9 mouse cellular contexts compared by ENCODE assay signal in the genomic region with DNA sequence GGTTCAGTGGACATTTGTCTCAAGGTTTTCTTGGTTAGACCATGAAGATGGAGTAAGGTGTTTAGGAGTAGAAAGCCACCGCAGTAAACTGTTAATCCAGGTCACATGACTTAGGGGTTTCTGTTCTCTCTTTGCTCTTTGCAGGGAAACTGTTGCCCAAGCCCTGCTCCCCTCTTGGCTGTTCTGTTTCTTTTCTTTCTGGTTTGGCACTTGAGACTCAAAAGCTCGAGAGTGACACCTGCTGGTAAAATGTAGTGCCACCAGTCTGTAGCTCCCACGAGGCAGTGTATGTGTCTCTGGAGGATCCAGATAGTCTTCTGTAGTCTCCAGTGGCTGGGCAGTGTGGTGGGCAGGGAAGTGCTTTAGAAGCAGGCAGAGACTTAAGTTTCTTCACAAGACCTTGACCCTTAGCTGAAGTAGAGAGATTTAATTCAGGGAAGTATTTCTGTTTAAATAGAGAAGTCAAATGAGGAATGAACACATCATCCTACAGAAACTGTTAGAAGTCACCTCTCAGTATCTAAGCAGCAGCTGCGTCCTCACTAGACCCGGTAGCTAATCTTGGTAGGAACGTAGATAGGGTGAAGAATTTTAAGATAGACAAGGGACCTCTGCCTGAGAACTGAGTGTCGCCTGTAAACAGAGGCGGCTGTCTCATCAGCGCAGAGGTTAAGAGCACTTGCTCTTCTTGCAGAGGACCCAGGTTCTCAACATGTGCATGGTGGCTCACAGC. TPM values are rescaled to one million over a fixed set of nuclear protein-coding genes. Genes with fewer than 3 reads are reported as not detected.
DNase-seq lines count a peak whose midpoint lies in the region; ATAC-seq lines count a peak whose summit lies in the region.
"Had no signal": no experiment of that assay in that cellular context is flagged by ENCODE, and none has a peak within 500 bp of the region (broad histone marks: within the 10 kb centered on the region; RNA-seq: fewer than 3 reads in every experiment).

No protein-coding gene starts in this region.

- H3K36me3 ChIP-seq in embryonic facial prominence, embryonic 14.5 days (ENCODE audit: control insufficient read depth, insufficient read depth, low read length), result no peaks in the 10 kb centered on the region
- no peaks in the 10 kb centered on the region for H3K36me3 ChIP-seq in limb, embryonic 15.5 days
- H3K36me3 ChIP-seq in splenic B cell, adult 2 months (ENCODE audit: control insufficient read depth, insufficient read depth, low read length, poor library complexity, severe bottlenecking), result peaks cover 15% of the 10 kb centered on the region

- H3K9ac ChIP-seq in embryonic facial prominence, embryonic 14.5 days (ENCODE audit: low read depth, low read length), result no peak overlapping the region
- no peak overlapping the region for H3K9ac ChIP-seq in limb, embryonic 15.5 days

- no peak overlapping the region for H3K4me3 ChIP-seq in embryonic facial prominence, embryonic 14.5 days (ENCODE audit: low read depth, low read length)
- H3K4me3 ChIP-seq in limb, embryonic 15.5 days, result no peak overlapping the region

- peak overlapping the region; percentile 90 for H3K27ac ChIP-seq in embryonic facial prominence, embryonic 14.5 days (replicated peaks; ENCODE audit: low read depth, low read length)
- H3K27ac ChIP-seq in limb, embryonic 15.5 days, result peak overlapping the region; percentile 91

- no peaks in the 10 kb centered on the region for H3K27me3 ChIP-seq in embryonic facial prominence, embryonic 14.5 days (replicated peaks; ENCODE audit: control insufficient read depth, insufficient read depth, low read length)
- no peaks in the 10 kb centered on the region for H3K27me3 ChIP-seq in limb, embryonic 15.5 days
- H3K27me3 ChIP-seq in splenic B cell, adult 2 months (ENCODE audit: control insufficient read depth, insufficient read depth, low read length, poor library complexity, severe bottlenecking), result no peaks in the 10 kb centered on the region

- H3K4me2 ChIP-seq in embryonic facial prominence, embryonic 14.5 days (ENCODE audit: low read depth, low read length), result peak overlapping the region; percentile 27
- H3K4me2 ChIP-seq in limb, embryonic 15.5 days, result peak overlapping the region; percentile 19; the same call in 1 of the 2 replicates

- WGBS in embryonic facial prominence, embryonic 14.5 days, result 60% methylated on average over 9 of the region's 9 CpGs
- WGBS in limb, embryonic 15.5 days, result 59% methylated on average over 9 of the region's 9 CpGs

- H3K4me1 ChIP-seq in embryonic facial prominence, embryonic 14.5 days (ENCODE audit: control insufficient read depth, insufficient read depth, low read length), result peaks cover 16% of the 10 kb centered on the region
- peaks cover 12% of the 10 kb centered on the region for H3K4me1 ChIP-seq in limb, embryonic 15.5 days

- no peaks in the 10 kb centered on the region for H3K9me3 ChIP-seq in embryonic facial prominence, embryonic 14.5 days (ENCODE audit: control insufficient read depth, low read length)
- no peaks in the 10 kb centered on the region for H3K9me3 ChIP-seq in limb, embryonic 15.5 days

- peak; percentile 87 for DNase-seq in A20 (ENCODE audit: low read depth, low spot score)
- peak; percentile 67 to 75 for DNase-seq in adrenal gland, postnatal 36 days
- DNase-seq in embryonic facial prominence, embryonic 14.5 days (ENCODE audit: low spot score), result peak; percentile 91
- peak; percentile 67 to 87 for DNase-seq in heart, adult 9 months (ENCODE audit: low spot score in 2 of 2)
- DNase-seq in kidney, adult 9 months, result peak; percentile 85
- DNase-seq in monocyte, adult 2 months (ENCODE audit: low read depth in 1 of 2, low spot score in 2 of 2), result peak; percentile 57 to 67
- DNase-seq in splenic B cell, adult 2 months (ENCODE audit: low read depth, low spot score), result peak; percentile 90

- peak; percentile 64 for ATAC-seq in embryonic facial prominence, embryonic 14.5 days (ENCODE audit: low read depth)
- peak; percentile 72 for ATAC-seq in limb, embryonic 15.5 days (ENCODE audit: insufficient number of reproducible peaks, low FRiP score, low TSS enrichment, low read depth)

RNA-seq across cellular contexts. Expression of a gene that starts 43.8 kb away (rescaled TPM):
- not detected for total RNA-seq in adrenal gland, postnatal 36 days (2021)
- 0.41 and 0.84 TPM in 2 replicates for polyA plus RNA-seq in embryonic facial prominence, embryonic 14.5 days (2014; fragmentation: Nextera tagmentation; extraction: Ambion mirVana)
- 5.6 and 6.0 TPM in 2 replicates for polyA plus RNA-seq in limb, embryonic 15.5 days (2015; fragmentation: Nextera tagmentation; extraction: Ambion mirVana)
- total RNA-seq: adrenal gland, postnatal 4 days had no signal
